Mouse (Mus musculus): ENCODE measurements around the gene Skp2. TPM values are rescaled to one million over a fixed set of nuclear protein-coding genes. Genes with fewer than 3 reads are reported as not detected.
A peak's percentile ranks its signal among the peaks of the same experiment; 100 is the strongest.
"Not testable (repeated sequence)": the region's sequence is repeated elsewhere in the genome, so short reads cannot be mapped to it uniquely, and the experiment has no call there.

Skp2 gene
- polyA plus RNA-seq (2014; fragmentation: Nextera tagmentation; extraction: Ambion mirVana): 161 and 178 TPM in 2 replicates

DNA sequence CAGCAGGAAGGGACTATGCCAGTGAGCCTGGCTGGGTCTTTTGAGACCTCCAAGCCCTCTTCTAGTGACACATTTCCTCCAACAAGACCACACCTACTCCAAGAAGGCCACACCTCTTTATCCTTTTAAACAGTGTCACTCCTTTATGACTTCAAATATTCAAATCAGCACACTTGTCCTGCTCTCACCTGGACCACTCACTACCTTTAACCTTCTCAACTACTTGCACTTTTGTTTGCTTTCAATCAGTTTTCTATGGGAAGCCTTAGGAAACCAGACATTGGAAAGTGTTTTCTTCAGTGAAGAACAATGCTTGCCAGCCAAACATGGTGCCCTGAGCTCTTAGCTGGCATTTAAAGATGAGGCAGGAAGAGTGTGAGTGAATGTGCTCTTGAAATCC lies at the start of gene Skp2:
Gene Skp2 (minus strand): TSS at position 101 of the 400 bp plus-strand sequence.
- Histone ChIP-seq H3K9ac (replicated peaks; ENCODE audit: low read length) (no peak within 1 kb of the TSS), H3K36me3 (replicated peaks; ENCODE audit: control insufficient read depth, insufficient read depth, low read depth, low read length) (no peaks in the 10 kb centered on the region), H3K27ac (replicated peaks; ENCODE audit: low read depth, low read length) (no peak within 1 kb of the TSS), H3K4me2 (ENCODE audit: low read depth, low read length) (no peak within 1 kb of the TSS), H3K9me3 (replicated peaks; ENCODE audit: control insufficient read depth, low read length) (no peaks in the 10 kb centered on the region), H3K4me3 (ENCODE audit: low read depth, low read length) (no peak within 1 kb of the TSS), H3K27me3 (ENCODE audit: control insufficient read depth, insufficient read depth, low read length) (no peaks in the 10 kb centered on the region), H3K4me1 (ENCODE audit: control insufficient read depth, insufficient read depth, low read length) (no peaks in the 10 kb centered on the region)
- DNase-seq (ENCODE audit: low spot score) (no peak), ATAC-seq (replicated peaks; ENCODE audit: insufficient number of reproducible peaks, low FRiP score, low TSS enrichment, low read depth) (no peak)

DNA sequence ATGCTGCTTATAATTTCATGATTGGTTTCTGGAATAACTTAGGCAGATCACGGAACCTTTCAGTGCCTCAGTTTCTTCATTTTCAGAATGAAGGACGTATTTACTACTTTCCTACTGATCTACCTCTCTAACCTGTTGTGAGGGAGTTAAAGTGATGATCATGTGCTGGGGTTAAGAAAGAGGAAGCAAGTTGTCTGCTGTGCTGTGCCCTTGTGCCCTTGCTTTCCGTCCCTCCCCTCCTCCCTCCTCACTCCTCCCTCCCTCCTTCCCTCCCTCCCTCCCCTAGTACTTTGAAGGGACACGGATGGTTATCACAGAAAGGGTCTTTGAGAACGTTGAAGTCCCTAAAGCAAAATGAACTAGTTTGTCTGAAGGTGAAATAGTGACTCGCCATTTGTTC lies 43.2 kb upstream of the Skp2 start:
- DNase-seq (ENCODE audit: low spot score) (no peak), ATAC-seq (replicated peaks; ENCODE audit: insufficient number of reproducible peaks, low FRiP score, low TSS enrichment, low read depth) (no peak)
- Histone ChIP-seq H3K27me3 (ENCODE audit: control insufficient read depth, insufficient read depth, low read length) (no peaks in the 10 kb centered on the region), H3K9ac (replicated peaks; ENCODE audit: low read length) (no peak overlapping the region), H3K4me1 (ENCODE audit: control insufficient read depth, insufficient read depth, low read length) (no peaks in the 10 kb centered on the region), H3K27ac (replicated peaks; ENCODE audit: low read depth, low read length) (no peak overlapping the region), H3K4me3 (ENCODE audit: low read depth, low read length) (no peak overlapping the region), H3K36me3 (replicated peaks; ENCODE audit: control insufficient read depth, insufficient read depth, low read depth, low read length) (no peaks in the 10 kb centered on the region), H3K4me2 (ENCODE audit: low read depth, low read length) (no peak overlapping the region), H3K9me3 (replicated peaks; ENCODE audit: control insufficient read depth, low read length) (no peaks in the 10 kb centered on the region)
- 62% methylated on average over 6 of the region's 6 CpGs for WGBS

DNA sequence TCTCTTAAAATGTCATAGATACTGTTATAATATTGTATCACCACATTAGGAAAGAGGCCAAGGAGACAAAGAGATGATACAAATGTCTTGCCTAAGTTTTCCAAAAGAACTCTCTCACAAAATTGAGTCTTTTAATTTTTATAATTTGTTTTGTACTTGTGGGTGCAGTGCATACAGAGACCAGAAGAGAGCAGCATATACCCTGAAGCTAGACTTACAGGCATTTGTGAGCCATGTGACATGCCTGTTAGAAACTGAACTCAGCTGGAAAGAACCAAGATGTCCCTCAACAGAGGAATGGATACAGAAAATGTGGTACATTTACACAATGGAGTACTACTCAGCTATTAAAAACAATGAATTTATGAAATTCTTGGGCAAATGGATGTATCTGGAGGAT lies 37.5 kb upstream of the Skp2 start:
- H3K27ac ChIP-seq (replicated peaks; ENCODE audit: low read depth, low read length); H3K4me1 ChIP-seq (ENCODE audit: control insufficient read depth, insufficient read depth, low read length); H3K36me3 ChIP-seq (replicated peaks; ENCODE audit: control insufficient read depth, insufficient read depth, low read depth, low read length); H3K27me3 ChIP-seq (ENCODE audit: control insufficient read depth, insufficient read depth, low read length); H3K9me3 ChIP-seq (replicated peaks; ENCODE audit: control insufficient read depth, low read length); ATAC-seq (replicated peaks; ENCODE audit: insufficient number of reproducible peaks, low FRiP score, low TSS enrichment, low read depth); H3K4me3 ChIP-seq (ENCODE audit: low read depth, low read length); H3K9ac ChIP-seq (replicated peaks; ENCODE audit: low read length); H3K4me2 ChIP-seq (ENCODE audit: low read depth, low read length): not testable (repeated sequence)
- peak; percentile 7 for DNase-seq (ENCODE audit: low spot score)

DNA sequence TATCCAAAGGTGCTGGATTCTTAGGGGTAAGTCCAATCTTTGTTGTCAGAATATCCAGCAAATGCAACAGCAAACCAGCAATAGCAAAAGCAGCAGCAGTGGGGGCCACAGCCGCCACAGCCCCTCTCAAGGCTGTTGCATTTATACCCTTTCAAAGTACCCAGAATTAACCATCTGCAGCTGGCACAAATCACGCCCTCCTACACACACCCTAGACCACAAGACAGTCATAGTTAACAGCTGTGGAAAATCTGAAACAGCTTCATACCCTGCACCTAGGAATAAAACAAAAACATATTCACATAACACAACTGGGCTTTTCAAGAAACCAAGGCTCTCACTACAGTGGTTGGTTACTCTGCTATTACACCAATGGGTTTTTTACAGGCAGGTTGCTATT lies 34.6 kb upstream of the Skp2 start:
- no peaks in the 10 kb centered on the region for H3K36me3 ChIP-seq (replicated peaks; ENCODE audit: control insufficient read depth, insufficient read depth, low read depth, low read length)
- no peak; the same call in 1 of the 2 replicates for ATAC-seq (replicated peaks; ENCODE audit: insufficient number of reproducible peaks, low FRiP score, low TSS enrichment, low read depth)
- 86% methylated on average over 2 of the region's 2 CpGs for WGBS

DNA sequence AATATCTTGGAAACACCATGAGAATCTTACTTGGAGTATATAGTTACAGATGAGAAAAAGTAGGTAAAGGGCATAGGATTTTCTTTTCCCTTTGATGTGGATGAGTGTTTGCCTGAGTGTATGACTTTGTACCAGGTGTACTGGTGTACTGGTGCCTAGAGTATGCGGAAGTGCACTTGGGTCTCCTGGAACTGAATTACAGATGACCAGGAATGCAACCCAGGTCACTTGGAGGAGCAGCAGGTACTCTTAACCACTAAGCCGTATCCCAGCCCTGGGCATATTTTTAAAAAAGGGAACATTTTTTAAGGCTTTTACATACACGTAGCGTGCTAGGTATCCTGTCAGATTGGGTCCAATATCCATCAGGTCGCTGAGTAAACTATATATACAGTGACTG lies 28.8 kb upstream of the Skp2 start:
- Histone ChIP-seq H3K4me1 (ENCODE audit: control insufficient read depth, insufficient read depth, low read length) (no peaks in the 10 kb centered on the region), H3K27ac (replicated peaks; ENCODE audit: low read depth, low read length) (no peak overlapping the region), H3K36me3 (replicated peaks; ENCODE audit: control insufficient read depth, insufficient read depth, low read depth, low read length) (no peaks in the 10 kb centered on the region; the same call in 1 of the 2 replicates), H3K27me3 (ENCODE audit: control insufficient read depth, insufficient read depth, low read length) (no peaks in the 10 kb centered on the region), H3K9me3 (replicated peaks; ENCODE audit: control insufficient read depth, low read length) (no peaks in the 10 kb centered on the region), H3K4me3 (ENCODE audit: low read depth, low read length) (no peak overlapping the region), H3K4me2 (ENCODE audit: low read depth, low read length) (no peak overlapping the region), H3K9ac (replicated peaks; ENCODE audit: low read length) (no peak overlapping the region)
- WGBS: 91% methylated on average over 5 of the region's 5 CpGs
- ATAC-seq (replicated peaks; ENCODE audit: insufficient number of reproducible peaks, low FRiP score, low TSS enrichment, low read depth) (no peak), DNase-seq (ENCODE audit: low spot score) (no peak)

More for the DNA sequence above, 34.6 kb upstream of the Skp2 start:
- Histone ChIP-seq H3K9me3 (replicated peaks; ENCODE audit: control insufficient read depth, low read length) (no peaks in the 10 kb centered on the region), H3K27ac (replicated peaks; ENCODE audit: low read depth, low read length) (no peak overlapping the region), H3K4me3 (ENCODE audit: low read depth, low read length) (no peak overlapping the region), H3K9ac (replicated peaks; ENCODE audit: low read length) (no peak overlapping the region), H3K27me3 (ENCODE audit: control insufficient read depth, insufficient read depth, low read length) (no peaks in the 10 kb centered on the region), H3K4me2 (ENCODE audit: low read depth, low read length) (no peak overlapping the region), H3K4me1 (ENCODE audit: control insufficient read depth, insufficient read depth, low read length) (no peaks in the 10 kb centered on the region)
- peak; percentile 20 for DNase-seq (ENCODE audit: low spot score)

DNA sequence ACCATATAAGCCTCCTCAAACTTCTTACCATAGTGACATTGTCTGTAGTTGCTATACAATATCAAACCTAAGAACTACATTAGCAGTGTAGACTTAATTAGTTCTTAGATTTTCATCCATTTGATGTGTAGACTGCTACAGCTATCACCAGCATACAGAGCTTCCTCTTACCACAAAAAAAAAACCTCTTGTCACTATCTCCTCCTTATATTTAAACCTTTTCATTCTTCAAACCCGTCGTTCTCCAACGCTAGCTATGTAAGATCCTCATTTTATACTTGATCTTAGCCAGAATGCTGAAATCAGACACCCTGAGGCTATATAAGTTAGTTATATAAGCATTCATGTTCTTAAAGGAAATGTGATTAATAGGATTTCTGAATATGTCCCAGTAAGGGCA lies 21.8 kb upstream of the Skp2 start:
- no peak overlapping the region for H3K4me2 ChIP-seq (ENCODE audit: low read depth, low read length)
- WGBS: 95% methylated on average over 3 of the region's 3 CpGs
- H3K27me3 ChIP-seq (ENCODE audit: control insufficient read depth, insufficient read depth, low read length): no peaks in the 10 kb centered on the region
- DNase-seq (ENCODE audit: low spot score): no peak
- H3K27ac ChIP-seq (replicated peaks; ENCODE audit: low read depth, low read length): no peak overlapping the region
- no peak overlapping the region for H3K9ac ChIP-seq (replicated peaks; ENCODE audit: low read length)
- ATAC-seq (replicated peaks; ENCODE audit: insufficient number of reproducible peaks, low FRiP score, low TSS enrichment, low read depth): no peak
- H3K36me3 ChIP-seq (replicated peaks; ENCODE audit: control insufficient read depth, insufficient read depth, low read depth, low read length): no peaks in the 10 kb centered on the region; the same call in 1 of the 2 replicates
- no peaks in the 10 kb centered on the region for H3K9me3 ChIP-seq (replicated peaks; ENCODE audit: control insufficient read depth, low read length)
- no peak overlapping the region for H3K4me3 ChIP-seq (ENCODE audit: low read depth, low read length)
- H3K4me1 ChIP-seq (ENCODE audit: control insufficient read depth, insufficient read depth, low read length): no peaks in the 10 kb centered on the region

DNA sequence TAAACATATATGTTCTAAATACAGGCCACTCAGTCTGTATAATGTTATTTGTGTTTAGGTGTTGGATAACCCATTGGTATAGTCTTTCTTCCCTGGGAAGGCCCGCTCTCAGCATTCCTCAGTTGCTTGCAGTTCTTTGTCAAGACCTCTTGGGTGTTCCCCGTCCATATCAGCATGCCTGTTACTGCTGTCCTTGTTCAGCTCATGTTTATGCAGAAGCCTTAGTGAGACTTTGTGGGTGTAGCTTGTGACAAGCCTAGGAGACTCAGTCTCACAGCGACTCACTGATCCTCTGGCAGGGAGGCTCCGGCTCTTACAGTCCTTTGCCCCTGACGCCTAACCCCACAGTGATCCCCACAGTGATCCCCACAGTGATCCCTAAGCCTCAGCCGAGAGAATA lies 8.9 kb upstream of the Skp2 start:
- no peak overlapping the region for H3K9ac ChIP-seq (replicated peaks; ENCODE audit: low read length)
- no peak overlapping the region for H3K4me3 ChIP-seq (ENCODE audit: low read depth, low read length)
- no peaks in the 10 kb centered on the region for H3K27me3 ChIP-seq (ENCODE audit: control insufficient read depth, insufficient read depth, low read length)
- ATAC-seq (replicated peaks; ENCODE audit: insufficient number of reproducible peaks, low FRiP score, low TSS enrichment, low read depth): no peak
- H3K4me1 ChIP-seq (ENCODE audit: control insufficient read depth, insufficient read depth, low read length): no peaks in the 10 kb centered on the region
- H3K4me2 ChIP-seq (ENCODE audit: low read depth, low read length): no peak overlapping the region
- H3K36me3 ChIP-seq (replicated peaks; ENCODE audit: control insufficient read depth, insufficient read depth, low read depth, low read length): no peaks in the 10 kb centered on the region
- no peaks in the 10 kb centered on the region for H3K9me3 ChIP-seq (replicated peaks; ENCODE audit: control insufficient read depth, low read length)
- 67% methylated on average over 6 of the region's 6 CpGs for WGBS
- no peak for DNase-seq (ENCODE audit: low spot score)
- H3K27ac ChIP-seq (replicated peaks; ENCODE audit: low read depth, low read length): no peak overlapping the region

DNA sequence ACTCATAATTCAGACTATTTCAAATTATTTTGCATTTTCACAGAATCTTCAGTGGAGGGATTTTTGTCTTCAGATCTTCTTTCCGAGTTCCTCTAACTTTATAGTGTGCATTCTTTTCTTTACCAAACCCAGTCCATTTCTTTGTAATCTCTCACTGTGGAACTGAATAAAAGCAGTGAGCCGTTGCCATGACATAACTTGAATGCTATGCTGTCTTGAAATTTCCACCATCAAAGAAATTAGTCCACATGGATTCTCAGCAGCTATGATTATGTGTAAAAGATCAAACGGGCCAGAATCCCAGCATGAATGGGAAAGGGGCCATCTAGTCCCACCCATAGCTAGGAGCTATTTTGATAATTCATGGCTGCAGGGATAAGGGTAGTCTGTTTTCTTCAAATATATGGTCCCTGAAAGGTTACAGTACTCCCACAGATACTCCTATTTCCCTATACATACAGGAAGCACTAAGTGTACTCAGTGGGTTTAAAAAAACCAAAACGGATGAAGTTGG lies 7.4 kb upstream of the Skp2 start:
- H3K4me1 ChIP-seq (ENCODE audit: control insufficient read depth, insufficient read depth, low read length): no peaks in the 10 kb centered on the region
- no peak overlapping the region for H3K9ac ChIP-seq (replicated peaks; ENCODE audit: low read length)
- ATAC-seq (replicated peaks; ENCODE audit: insufficient number of reproducible peaks, low FRiP score, low TSS enrichment, low read depth) (no peak), DNase-seq (ENCODE audit: low spot score) (no peak)
- no peaks in the 10 kb centered on the region for H3K27me3 ChIP-seq (ENCODE audit: control insufficient read depth, insufficient read depth, low read length)
- no peaks in the 10 kb centered on the region for H3K36me3 ChIP-seq (replicated peaks; ENCODE audit: control insufficient read depth, insufficient read depth, low read depth, low read length)
- H3K9me3 ChIP-seq (replicated peaks; ENCODE audit: control insufficient read depth, low read length): no peaks in the 10 kb centered on the region
- H3K4me2 ChIP-seq (ENCODE audit: low read depth, low read length): no peak overlapping the region
- no peak overlapping the region for H3K27ac ChIP-seq (replicated peaks; ENCODE audit: low read depth, low read length)
- H3K4me3 ChIP-seq (ENCODE audit: low read depth, low read length): no peak overlapping the region
- 74% methylated on average over 4 of the region's 4 CpGs for WGBS
